Mouse (Mus musculus): ENCODE results near the gene Capn9. TPM values are rescaled to one million over a fixed set of nuclear protein-coding genes. Genes with fewer than 3 reads are reported as not detected.

Capn9 gene
- polyA plus RNA-seq, 1 experiment from 2014 or later = 0.08 TPM

- H3K9ac ChIP-seq = no peak overlapping the region
- H3K9me3 ChIP-seq = no peaks in the 10 kb centered on the region
- 72% methylated on average over 1 of the region's 1 CpGs for WGBS
- H3K4me1 ChIP-seq = no peaks in the 10 kb centered on the region
- H3K36me3 ChIP-seq = peaks cover 96% of the 10 kb centered on the region
- ATAC-seq (ENCODE audit: insufficient number of reproducible peaks, insufficient read depth, low FRiP score, low TSS enrichment, low read depth) = no peak
- H3K27me3 ChIP-seq = no peaks in the 10 kb centered on the region
- H3K4me3 ChIP-seq = no peak overlapping the region
- no peak overlapping the region for H3K27ac ChIP-seq
- no peak overlapping the region for H3K4me2 ChIP-seq
Measured at GRCm38 (mm10) chr8:124548187-124548586, 27.7 kb upstream of the Capn9 start.

GRCm38 (mm10) chr8:124551011-124551661 is 24.8 kb upstream of the Capn9 start:
- Histone ChIP-seq H3K27ac (no peak overlapping the region), H3K9ac (no peak overlapping the region), H3K27me3 (no peaks in the 10 kb centered on the region), H3K4me1 (no peaks in the 10 kb centered on the region), H3K36me3 (peaks cover 67% of the 10 kb centered on the region), H3K9me3 (no peaks in the 10 kb centered on the region), H3K4me3 (no peak overlapping the region), H3K4me2 (no peak overlapping the region)
- WGBS = 85% methylated on average over 15 of the region's 15 CpGs
- no peak for ATAC-seq (ENCODE audit: insufficient number of reproducible peaks, insufficient read depth, low FRiP score, low TSS enrichment, low read depth)

DNA sequence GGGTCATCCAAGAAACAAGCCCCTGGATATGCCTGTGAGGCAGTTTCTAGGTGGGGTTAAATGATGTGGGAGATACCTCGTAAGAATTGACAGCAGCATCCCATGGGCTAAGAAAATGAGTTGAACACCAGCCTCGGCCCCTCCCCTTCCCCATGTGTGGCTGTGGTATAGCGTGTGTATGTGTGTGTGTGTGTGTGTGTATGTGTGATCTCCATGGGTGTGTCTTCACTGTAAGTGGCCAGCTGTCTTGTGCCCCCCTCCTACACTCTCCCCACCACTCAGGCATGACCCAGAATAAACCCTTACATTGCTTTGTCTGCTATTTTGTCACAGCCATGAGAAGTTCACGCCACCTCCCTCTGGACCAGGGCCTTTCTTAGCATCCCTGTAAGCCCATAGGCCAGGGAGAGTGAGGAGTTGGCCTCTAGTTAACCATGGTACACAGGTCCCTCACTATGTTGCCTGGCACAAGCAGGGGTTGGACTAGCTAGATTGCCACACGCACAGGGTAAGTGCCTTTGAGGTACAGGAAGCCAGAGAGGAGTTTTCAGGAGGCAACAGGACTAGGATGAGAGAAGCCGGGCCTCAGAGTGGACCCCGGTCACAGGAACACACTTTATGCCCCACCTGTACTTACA is 20.7 kb upstream of the Capn9 start:
- no peak for ATAC-seq (ENCODE audit: insufficient number of reproducible peaks, insufficient read depth, low FRiP score, low TSS enrichment, low read depth)
- H3K4me3 ChIP-seq = no peak overlapping the region
- H3K9ac ChIP-seq = no peak overlapping the region
- no peaks in the 10 kb centered on the region for H3K27me3 ChIP-seq
- H3K27ac ChIP-seq = no peak overlapping the region
- WGBS = 86% methylated on average over 7 of the region's 7 CpGs
- H3K4me2 ChIP-seq = no peak overlapping the region
- no peaks in the 10 kb centered on the region for H3K4me1 ChIP-seq
- peaks cover 28% of the 10 kb centered on the region for H3K36me3 ChIP-seq
- no peaks in the 10 kb centered on the region for H3K9me3 ChIP-seq

DNA sequence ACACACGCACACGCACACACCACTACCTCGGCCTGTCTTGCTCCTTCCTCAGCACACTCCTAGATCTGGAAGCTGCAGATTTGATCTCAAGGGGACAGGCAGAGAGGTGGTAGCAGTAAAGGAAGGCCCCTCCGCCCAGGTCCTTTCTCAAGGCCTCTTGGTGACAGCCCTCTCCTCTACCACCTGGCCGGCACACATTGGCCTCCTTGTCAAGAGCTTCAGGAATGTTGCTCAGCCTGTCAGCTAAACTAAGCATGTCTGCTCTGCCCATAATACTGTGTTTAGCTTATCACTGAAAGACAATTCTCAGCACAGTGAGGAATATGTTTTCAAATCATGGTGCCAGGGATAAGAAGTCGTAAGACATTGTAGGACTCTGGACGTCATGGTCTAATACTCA is 19.7 kb upstream of the Capn9 start:
- H3K9ac ChIP-seq = no peak overlapping the region
- no peak for ATAC-seq (ENCODE audit: insufficient number of reproducible peaks, insufficient read depth, low FRiP score, low TSS enrichment, low read depth)
- WGBS = 82% methylated on average over 7 of the region's 7 CpGs

DNA sequence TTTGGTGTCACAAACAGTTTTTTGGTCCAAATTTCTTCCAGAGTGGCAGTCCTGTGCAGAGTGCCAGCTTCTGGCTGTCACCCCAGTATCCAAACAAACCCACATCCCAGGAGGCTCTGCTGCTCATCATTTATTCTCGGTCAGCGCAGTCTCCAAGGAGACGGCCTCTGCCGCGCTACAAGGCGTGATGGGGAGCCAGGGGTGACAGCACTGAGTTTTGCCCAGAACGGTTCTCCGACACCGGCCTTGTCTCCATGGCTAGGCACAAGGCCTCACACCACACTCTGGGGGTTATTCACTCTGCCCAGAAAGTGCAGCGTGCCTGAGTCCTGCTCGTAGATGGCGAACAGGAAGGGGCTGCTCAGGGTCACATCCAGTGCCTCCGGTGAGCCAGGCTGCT is 19.3 kb upstream of the Capn9 start:
- Histone ChIP-seq H3K36me3 (peaks cover 14% of the 10 kb centered on the region), H3K4me1 (no peaks in the 10 kb centered on the region), H3K27ac (no peak overlapping the region), H3K4me2 (no peak overlapping the region), H3K9ac (no peak overlapping the region), H3K27me3 (no peaks in the 10 kb centered on the region), H3K4me3 (no peak overlapping the region), H3K9me3 (no peaks in the 10 kb centered on the region)
- WGBS = 89% methylated on average over 13 of the region's 13 CpGs
- no peak for ATAC-seq (ENCODE audit: insufficient number of reproducible peaks, insufficient read depth, low FRiP score, low TSS enrichment, low read depth)

More for the DNA sequence above, 19.7 kb upstream of the Capn9 start:
- Histone ChIP-seq H3K4me3 (no peak overlapping the region), H3K4me1 (no peaks in the 10 kb centered on the region), H3K27ac (no peak overlapping the region), H3K36me3 (peaks cover 19% of the 10 kb centered on the region), H3K4me2 (no peak overlapping the region), H3K9me3 (no peaks in the 10 kb centered on the region), H3K27me3 (no peaks in the 10 kb centered on the region)

GRCm38 (mm10) chr8:124557476-124557875 is 18.4 kb upstream of the Capn9 start:
- Histone ChIP-seq H3K27ac (no peak overlapping the region), H3K4me1 (no peaks in the 10 kb centered on the region), H3K4me2 (no peak overlapping the region), H3K36me3 (peaks cover 6% of the 10 kb centered on the region), H3K9ac (no peak overlapping the region), H3K9me3 (no peaks in the 10 kb centered on the region), H3K27me3 (no peaks in the 10 kb centered on the region), H3K4me3 (no peak overlapping the region)
- ATAC-seq (ENCODE audit: insufficient number of reproducible peaks, insufficient read depth, low FRiP score, low TSS enrichment, low read depth) = no peak
- WGBS = 64% methylated on average over 5 of the region's 5 CpGs

- 81% methylated on average over 6 of the region's 6 CpGs for WGBS
- ATAC-seq (ENCODE audit: insufficient number of reproducible peaks, insufficient read depth, low FRiP score, low TSS enrichment, low read depth) = no peak
Measured at GRCm38 (mm10) chr8:124567126-124567525, 8.8 kb upstream of the Capn9 start.

DNA sequence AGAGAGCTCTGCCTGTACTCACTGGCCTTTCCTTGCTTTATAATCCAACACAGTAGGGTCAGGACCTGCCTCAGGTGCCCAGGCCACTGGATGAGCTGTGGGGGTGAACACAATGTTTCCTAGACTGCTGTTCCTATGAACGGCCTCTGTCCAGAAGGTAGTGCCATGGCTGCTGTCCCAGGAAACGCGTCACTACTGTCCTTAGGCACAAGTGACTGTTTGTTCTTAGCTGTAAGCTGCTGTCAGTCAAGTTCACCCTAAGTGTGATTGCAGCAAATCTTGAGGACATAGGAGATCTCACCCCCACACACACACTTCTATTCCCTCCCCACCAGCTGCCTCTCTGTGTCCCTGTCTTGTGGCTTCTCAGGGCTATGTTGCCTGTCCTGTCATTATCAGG is 8.3 kb upstream of the Capn9 start:
- no peak for ATAC-seq (ENCODE audit: insufficient number of reproducible peaks, insufficient read depth, low FRiP score, low TSS enrichment, low read depth)
- Histone ChIP-seq H3K27me3 (no peaks in the 10 kb centered on the region), H3K36me3 (no peaks in the 10 kb centered on the region), H3K9ac (no peak overlapping the region), H3K4me1 (peaks cover 13% of the 10 kb centered on the region), H3K4me3 (no peak overlapping the region), H3K27ac (no peak overlapping the region), H3K9me3 (no peaks in the 10 kb centered on the region), H3K4me2 (no peak overlapping the region)
- WGBS = 89% methylated on average over 3 of the region's 3 CpGs

More at GRCm38 (mm10) chr8:124567126-124567525, 8.8 kb upstream of the Capn9 start:
- Histone ChIP-seq H3K36me3 (no peaks in the 10 kb centered on the region), H3K9ac (no peak overlapping the region), H3K4me2 (no peak overlapping the region), H3K4me3 (no peak overlapping the region), H3K27me3 (no peaks in the 10 kb centered on the region), H3K9me3 (no peaks in the 10 kb centered on the region), H3K27ac (no peak overlapping the region), H3K4me1 (peaks cover 11% of the 10 kb centered on the region)

GRCm38 (mm10) chr8:124569100-124569499 is 6.8 kb upstream of the Capn9 start:
- no peaks in the 10 kb centered on the region for H3K36me3 ChIP-seq
- H3K27ac ChIP-seq = no peak overlapping the region
- no peaks in the 10 kb centered on the region for H3K9me3 ChIP-seq
- H3K4me1 ChIP-seq = peaks cover 24% of the 10 kb centered on the region
- ATAC-seq (ENCODE audit: insufficient number of reproducible peaks, insufficient read depth, low FRiP score, low TSS enrichment, low read depth) = no peak
- no peaks in the 10 kb centered on the region for H3K27me3 ChIP-seq
- 47% methylated on average over 2 of the region's 2 CpGs for WGBS
- no peak overlapping the region for H3K9ac ChIP-seq
- H3K4me3 ChIP-seq = no peak overlapping the region
- no peak overlapping the region for H3K4me2 ChIP-seq

- Histone ChIP-seq H3K9me3 (no peaks in the 10 kb centered on the region), H3K4me3 (no peak within 1 kb of the TSS), H3K4me2 (no peak within 1 kb of the TSS), H3K9ac (no peak within 1 kb of the TSS), H3K4me1 (peaks cover 24% of the 10 kb centered on the region), H3K27ac (no peak within 1 kb of the TSS), H3K36me3 (no peaks in the 10 kb centered on the region), H3K27me3 (no peaks in the 10 kb centered on the region)
- WGBS = 63% methylated on average over 2 of the region's 2 CpGs
- ATAC-seq (ENCODE audit: insufficient number of reproducible peaks, insufficient read depth, low FRiP score, low TSS enrichment, low read depth) = no peak
Measured at GRCm38 (mm10) chr8:124569593-124569992, 6.3 kb upstream of the Capn9 start, which contains the start of gene Agt. TSS of gene Agt (minus strand) at chr8:124569706.

DNA sequence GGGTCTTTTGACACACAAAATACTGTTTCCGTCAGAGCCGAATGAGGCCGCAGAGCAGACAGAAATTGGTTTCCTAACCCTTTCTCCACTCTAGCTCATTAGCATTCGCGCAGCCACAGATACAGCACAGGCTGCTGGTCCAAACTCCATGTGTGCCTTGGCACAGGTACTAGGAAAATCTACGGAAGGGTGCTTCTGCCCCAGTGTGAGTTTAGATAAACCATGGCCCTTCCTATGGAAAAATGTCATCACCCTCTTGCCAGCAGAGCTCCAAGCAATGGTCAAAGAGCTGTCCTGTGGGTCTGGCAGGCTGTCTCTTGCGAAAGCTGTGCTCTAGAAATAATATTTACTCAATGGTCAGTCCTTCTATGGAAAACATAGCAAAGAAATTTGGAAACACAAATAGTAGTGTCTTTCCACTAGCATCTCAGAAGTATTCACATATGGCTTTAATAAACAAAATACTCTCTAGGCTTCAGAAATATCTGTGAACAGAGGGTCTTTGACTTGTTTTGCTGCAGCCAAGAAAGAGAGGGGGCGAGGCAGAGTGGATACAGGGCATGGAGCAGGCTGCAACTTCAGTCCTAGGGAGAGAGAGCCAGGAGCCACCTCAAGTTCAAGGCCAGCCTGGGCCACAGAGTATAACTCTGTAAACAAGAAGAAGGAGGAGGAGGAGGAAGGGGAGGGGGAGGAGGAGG is 4.0 kb upstream of the Capn9 start:
- peaks cover 24% of the 10 kb centered on the region for H3K4me1 ChIP-seq
- H3K9me3 ChIP-seq = no peaks in the 10 kb centered on the region
- H3K9ac ChIP-seq = no peak overlapping the region
- no peaks in the 10 kb centered on the region for H3K36me3 ChIP-seq
- no peak overlapping the region for H3K4me3 ChIP-seq
- no peak overlapping the region for H3K4me2 ChIP-seq
- H3K27ac ChIP-seq = peak overlapping the region; percentile 85
- H3K27me3 ChIP-seq = no peaks in the 10 kb centered on the region
- no peak for ATAC-seq (ENCODE audit: insufficient number of reproducible peaks, insufficient read depth, low FRiP score, low TSS enrichment, low read depth)
- 58% methylated on average over 8 of the region's 8 CpGs for WGBS

DNA sequence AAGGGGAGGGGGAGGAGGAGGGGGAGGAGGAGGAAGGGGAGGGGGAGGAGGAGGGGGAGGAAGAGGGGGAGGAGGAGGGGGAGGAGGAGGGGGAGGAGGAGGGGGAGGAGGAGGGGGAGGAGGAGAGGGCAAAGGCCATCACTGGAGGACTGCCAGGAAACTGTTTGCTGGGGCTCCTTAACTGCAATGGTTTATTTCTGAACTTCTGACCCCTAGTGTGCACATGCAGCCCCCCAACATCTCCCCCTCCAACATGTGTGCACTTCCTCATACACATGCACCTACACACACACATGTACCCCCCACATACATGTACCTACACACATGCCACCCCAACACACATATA is 3.5 kb upstream of the Capn9 start:
- Histone ChIP-seq H3K27ac (no peak overlapping the region; the same call in 1 of the 2 replicates), H3K36me3 (no peaks in the 10 kb centered on the region), H3K4me3 (no peak overlapping the region), H3K9ac (no peak overlapping the region), H3K4me1 (peaks cover 24% of the 10 kb centered on the region), H3K27me3 (no peaks in the 10 kb centered on the region), H3K9me3 (no peaks in the 10 kb centered on the region), H3K4me2 (no peak overlapping the region)
- ATAC-seq (ENCODE audit: insufficient number of reproducible peaks, insufficient read depth, low FRiP score, low TSS enrichment, low read depth) = no peak

Data from embryonic facial prominence, embryonic 13.5 days (tissue).